Mouse (Mus musculus): ENCODE data around the gene Atxn7l3. TPM values are rescaled to one million over a fixed set of nuclear protein-coding genes. Genes with fewer than 3 reads are reported as not detected.

Atxn7l3 gene
- polyA plus RNA-seq (2016; fragmentation: Nextera tagmentation; extraction: Ambion mirVana) = 28.5 and 29.7 TPM in 2 replicates

DNA sequence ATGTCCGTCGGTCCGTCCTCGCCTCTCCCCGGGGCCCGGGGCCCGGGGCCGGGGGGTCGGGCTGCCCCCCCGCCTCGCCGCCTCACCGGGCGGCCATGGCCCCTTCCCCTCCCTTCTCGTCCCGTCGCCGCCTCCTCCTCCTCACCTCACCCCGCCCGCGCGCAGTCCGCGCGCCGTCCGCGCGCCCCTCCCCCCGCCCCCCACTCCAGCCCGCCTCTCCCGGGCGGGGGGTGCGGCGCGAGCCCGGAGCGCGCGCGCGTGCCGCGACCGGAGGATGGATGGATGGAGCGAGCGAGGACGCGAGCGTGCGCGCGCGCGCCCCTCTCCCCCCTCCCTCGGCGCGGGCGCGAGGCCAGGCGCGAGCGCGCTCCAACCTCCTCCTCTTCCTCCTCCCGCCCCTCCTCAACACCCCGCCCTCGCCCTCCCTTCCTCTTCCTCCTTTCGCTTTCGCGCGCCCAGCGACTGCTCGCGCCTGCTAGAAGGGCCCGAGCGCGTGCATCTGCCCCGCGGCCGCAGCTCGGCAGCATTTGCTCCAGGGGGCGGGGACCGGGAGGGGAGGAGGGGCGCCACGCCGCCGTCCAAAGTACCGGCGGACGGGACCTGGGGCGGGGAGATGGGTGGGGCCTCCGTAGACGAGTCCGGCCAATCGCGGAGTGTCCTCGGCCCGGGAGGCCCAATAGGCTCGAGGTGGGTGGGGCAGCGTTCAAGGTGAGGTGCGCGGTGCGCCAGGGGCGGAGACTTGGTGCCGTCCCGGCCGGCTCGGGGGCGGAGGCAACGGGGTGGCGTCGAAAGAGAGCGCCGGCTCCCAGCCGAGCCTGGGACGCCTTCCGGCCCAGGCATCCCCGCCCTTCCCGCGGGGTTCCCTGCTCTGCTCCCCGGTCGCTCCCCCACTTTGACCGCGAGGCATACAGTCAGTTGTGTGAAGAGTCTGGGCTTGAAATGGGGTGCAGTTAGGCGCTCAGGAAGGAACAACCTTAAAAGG lies at the start of gene Atxn7l3:
Atxn7l3 (minus strand) TSS at position 141 of the 982 bp plus-strand sequence.
- H3K4me3 ChIP-seq = peak within 1 kb of the TSS; percentile 88
- peak; percentile 94 for ATAC-seq (ENCODE audit: low FRiP score)
- H3K9ac ChIP-seq = peak within 1 kb of the TSS; percentile 94
- H3K4me2 ChIP-seq (replicated peaks) = peak within 1 kb of the TSS; percentile 89
- H3K27ac ChIP-seq = peak within 1 kb of the TSS; percentile 100
- under 1% methylated on average over 72 of the region's 125 CpGs for WGBS
- H3K36me3 ChIP-seq = peaks cover 26% of the 10 kb centered on the region
- peaks cover 26% of the 10 kb centered on the region for H3K4me1 ChIP-seq
- H3K9me3 ChIP-seq (replicated peaks) = no peaks in the 10 kb centered on the region
- H3K27me3 ChIP-seq = no peaks in the 10 kb centered on the region

DNA sequence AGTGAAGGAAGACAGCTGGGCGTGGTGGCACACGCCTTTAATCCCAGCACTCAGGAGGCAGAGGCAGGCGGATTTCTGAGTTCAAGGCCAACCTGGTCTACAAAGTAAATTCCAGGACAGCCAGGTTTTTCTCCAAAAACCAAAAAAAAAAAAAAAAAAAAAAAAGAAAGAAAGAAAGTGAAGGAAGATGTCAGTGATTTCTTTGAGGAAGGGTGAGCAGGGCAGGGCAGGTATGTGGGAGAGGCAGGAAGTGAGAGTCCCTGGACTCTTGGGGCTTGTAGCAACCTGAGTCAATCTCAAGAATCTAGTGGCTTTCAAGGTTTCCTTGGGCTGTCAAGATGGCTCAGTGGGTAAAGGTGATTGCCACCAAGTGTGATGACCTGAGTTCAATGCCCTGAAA lies 48.0 kb upstream of the Atxn7l3 start:
- Histone ChIP-seq H3K9me3 (replicated peaks) (no peaks in the 10 kb centered on the region), H3K27ac (no peak overlapping the region), H3K36me3 (no peaks in the 10 kb centered on the region), H3K4me1 (peaks cover 6% of the 10 kb centered on the region; the same call in 1 of the 2 replicates), H3K4me2 (replicated peaks) (no peak overlapping the region), H3K27me3 (no peaks in the 10 kb centered on the region; the same call in 1 of the 2 replicates), H3K4me3 (no peak overlapping the region), H3K9ac (no peak overlapping the region)
- 86% methylated on average over 3 of the region's 3 CpGs for WGBS
- no peak for ATAC-seq (ENCODE audit: low FRiP score)

DNA sequence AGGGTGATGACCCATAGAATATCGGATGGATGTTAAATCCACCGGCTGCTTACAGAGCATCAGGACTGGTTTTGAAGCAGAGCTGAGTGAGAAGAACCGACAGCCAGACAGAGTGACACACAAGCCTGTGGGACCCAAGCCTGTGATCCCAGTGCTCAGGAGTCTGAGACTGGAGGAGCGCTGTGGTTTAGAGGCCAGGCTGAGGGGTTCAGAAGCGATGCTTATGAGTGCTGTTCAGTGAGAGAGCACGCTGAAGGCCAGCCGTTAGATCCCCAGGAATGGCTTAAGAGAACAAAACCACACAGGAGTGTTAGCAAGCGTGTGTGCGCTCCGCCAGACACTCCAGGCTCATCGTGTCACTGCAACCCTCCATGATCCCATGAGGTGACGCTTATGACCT lies 46.3 kb upstream of the Atxn7l3 start:
- 66% methylated on average over 12 of the region's 12 CpGs for WGBS

DNA sequence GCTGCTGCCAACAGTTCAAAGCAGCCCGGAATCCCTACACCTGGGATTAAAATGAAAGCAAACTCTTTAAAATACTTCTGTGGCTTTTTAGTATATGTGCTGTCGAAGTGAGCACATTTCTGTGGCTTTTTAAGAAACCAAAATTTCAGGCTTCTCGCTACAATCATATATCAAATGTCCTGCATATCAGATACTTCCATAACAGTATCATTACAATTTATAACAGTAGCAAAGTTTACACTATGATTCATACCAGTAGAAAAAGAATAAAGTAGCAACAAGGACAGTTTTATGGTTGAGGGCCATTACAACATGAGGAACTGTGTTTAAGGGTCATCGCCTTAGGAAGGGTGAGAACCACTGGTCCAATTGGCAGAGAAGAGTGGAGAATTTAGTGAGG lies 44.7 kb upstream of the Atxn7l3 start:
- Histone ChIP-seq H3K4me1 (peaks cover 4% of the 10 kb centered on the region; the same call in 1 of the 2 replicates), H3K27me3 (no peaks in the 10 kb centered on the region; the same call in 1 of the 2 replicates), H3K4me3 (no peak overlapping the region), H3K9ac (no peak overlapping the region), H3K4me2 (replicated peaks) (no peak overlapping the region), H3K36me3 (no peaks in the 10 kb centered on the region), H3K27ac (no peak overlapping the region), H3K9me3 (replicated peaks) (no peaks in the 10 kb centered on the region)
- no peak for ATAC-seq (ENCODE audit: low FRiP score)
- WGBS = 91% methylated on average over 4 of the region's 4 CpGs

More for the DNA sequence above, 46.3 kb upstream of the Atxn7l3 start:
- H3K4me1 ChIP-seq = peaks cover 6% of the 10 kb centered on the region; the same call in 1 of the 2 replicates
- no peak for ATAC-seq (ENCODE audit: low FRiP score)
- H3K27me3 ChIP-seq = no peaks in the 10 kb centered on the region; the same call in 1 of the 2 replicates
- H3K27ac ChIP-seq = no peak overlapping the region
- no peaks in the 10 kb centered on the region for H3K36me3 ChIP-seq
- no peaks in the 10 kb centered on the region for H3K9me3 ChIP-seq (replicated peaks)
- H3K4me2 ChIP-seq (replicated peaks) = no peak overlapping the region
- H3K4me3 ChIP-seq = no peak overlapping the region
- no peak overlapping the region for H3K9ac ChIP-seq

DNA sequence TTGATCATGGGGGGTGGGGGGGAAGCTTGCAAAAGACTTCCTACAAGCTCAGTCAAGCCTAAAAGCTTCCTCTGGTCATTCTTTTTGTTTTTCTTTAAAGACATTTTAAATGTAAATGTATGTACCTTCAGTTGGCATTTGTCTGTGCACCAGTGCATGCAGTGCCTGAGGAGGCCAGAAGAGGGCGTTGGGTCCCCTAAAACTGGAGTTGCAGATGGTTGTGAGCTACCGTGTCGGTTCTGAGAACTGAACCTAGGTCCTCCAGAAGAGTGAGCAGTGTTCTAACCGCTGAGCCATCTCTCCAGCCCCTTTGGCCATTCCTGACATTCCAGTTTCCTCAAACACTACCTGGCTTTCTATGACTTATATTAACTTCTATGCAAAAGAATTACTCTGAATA lies 43.2 kb upstream of the Atxn7l3 start:
- H3K4me1 ChIP-seq = peaks cover 4% of the 10 kb centered on the region; the same call in 1 of the 2 replicates
- WGBS = 61% methylated on average over 4 of the region's 4 CpGs
- H3K27ac ChIP-seq = no peak overlapping the region
- H3K9me3 ChIP-seq (replicated peaks) = no peaks in the 10 kb centered on the region
- no peak overlapping the region for H3K9ac ChIP-seq
- ATAC-seq (ENCODE audit: low FRiP score) = no peak
- no peaks in the 10 kb centered on the region for H3K36me3 ChIP-seq
- H3K27me3 ChIP-seq = no peaks in the 10 kb centered on the region; the same call in 1 of the 2 replicates
- no peak overlapping the region for H3K4me2 ChIP-seq (replicated peaks)
- H3K4me3 ChIP-seq = no peak overlapping the region

DNA sequence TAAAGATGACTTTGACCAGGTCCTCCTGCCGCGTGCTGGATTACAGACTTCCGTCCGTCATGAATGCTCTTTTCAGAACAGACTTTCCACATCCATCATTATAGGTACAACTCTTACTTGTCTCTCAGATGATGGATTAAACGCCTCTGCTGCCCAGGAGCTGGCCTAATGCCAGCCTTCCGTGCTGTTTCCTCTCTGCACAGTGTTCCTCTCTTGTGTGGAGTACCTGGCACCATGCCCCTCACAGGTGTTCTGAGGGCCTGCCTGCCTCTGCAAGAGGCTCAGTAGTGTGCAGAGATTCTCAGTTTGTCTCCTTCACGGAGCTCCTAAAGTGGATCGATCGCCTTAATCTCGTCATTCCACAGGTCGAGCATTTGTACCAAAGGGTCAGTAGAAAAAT lies 42.8 kb upstream of the Atxn7l3 start:
- no peak for ATAC-seq (ENCODE audit: low FRiP score)
- Histone ChIP-seq H3K27ac (no peak overlapping the region), H3K36me3 (no peaks in the 10 kb centered on the region), H3K27me3 (no peaks in the 10 kb centered on the region; the same call in 1 of the 2 replicates), H3K9me3 (replicated peaks) (no peaks in the 10 kb centered on the region), H3K4me1 (peaks cover 4% of the 10 kb centered on the region; the same call in 1 of the 2 replicates), H3K9ac (no peak overlapping the region), H3K4me3 (no peak overlapping the region), H3K4me2 (replicated peaks) (no peak overlapping the region)
- WGBS = 74% methylated on average over 11 of the region's 11 CpGs

DNA sequence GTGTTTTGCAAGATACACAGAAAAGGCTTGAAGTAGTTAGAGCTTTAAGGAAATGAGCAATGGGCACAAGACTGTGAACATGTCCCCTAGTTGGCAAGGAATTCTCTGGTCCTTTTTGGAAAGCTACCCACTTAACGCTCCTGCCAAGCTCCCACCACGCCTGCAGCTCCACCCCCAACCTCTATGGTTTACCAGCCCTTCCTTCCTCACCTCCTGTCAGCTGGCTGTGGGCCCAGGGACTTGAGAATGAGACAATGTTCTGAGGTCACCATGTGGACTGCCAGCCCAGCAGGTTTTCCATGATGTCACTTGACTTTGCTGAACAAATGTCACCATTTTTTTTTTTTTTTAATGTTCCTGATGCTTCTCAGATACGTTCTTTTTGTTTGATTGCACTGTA lies 42.1 kb upstream of the Atxn7l3 start:
- no peak overlapping the region for H3K9ac ChIP-seq
- no peaks in the 10 kb centered on the region for H3K9me3 ChIP-seq (replicated peaks)
- H3K4me1 ChIP-seq = peaks cover 4% of the 10 kb centered on the region; the same call in 1 of the 2 replicates
- no peak overlapping the region for H3K4me3 ChIP-seq
- no peak overlapping the region for H3K27ac ChIP-seq
- ATAC-seq (ENCODE audit: low FRiP score) = no peak
- 61% methylated on average over 3 of the region's 3 CpGs for WGBS
- no peak overlapping the region for H3K4me2 ChIP-seq (replicated peaks)
- H3K36me3 ChIP-seq = no peaks in the 10 kb centered on the region
- no peaks in the 10 kb centered on the region for H3K27me3 ChIP-seq

DNA sequence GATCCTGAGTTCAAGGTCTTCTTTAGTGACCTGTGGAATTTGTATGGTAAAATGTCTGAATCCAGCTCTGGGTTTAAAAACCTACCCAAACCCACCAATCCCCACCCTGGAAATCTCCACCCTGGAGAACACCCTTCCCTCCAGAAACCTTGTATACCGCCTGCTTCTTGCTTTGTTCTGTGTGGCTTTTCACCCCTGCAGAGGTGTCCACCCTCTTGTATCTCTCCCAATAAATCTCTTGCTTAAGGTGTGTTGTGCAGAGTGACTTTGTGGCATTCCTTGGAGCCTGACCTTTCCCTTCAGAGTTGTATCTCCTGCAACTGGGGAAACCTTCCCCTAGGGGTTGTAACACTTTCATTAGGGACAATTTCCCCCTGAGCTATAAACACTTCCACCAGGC lies 41.5 kb upstream of the Atxn7l3 start:
- Histone ChIP-seq H3K27ac (no peak overlapping the region), H3K4me1 (peaks cover under 1% of the 10 kb centered on the region; the same call in 1 of the 2 replicates), H3K4me2 (replicated peaks) (no peak overlapping the region), H3K27me3 (no peaks in the 10 kb centered on the region), H3K36me3 (no peaks in the 10 kb centered on the region), H3K9me3 (replicated peaks) (no peaks in the 10 kb centered on the region), H3K4me3 (no peak overlapping the region), H3K9ac (no peak overlapping the region)
- 59% methylated on average over 1 of the region's 1 CpGs for WGBS
- no peak for ATAC-seq (ENCODE audit: low FRiP score)

DNA sequence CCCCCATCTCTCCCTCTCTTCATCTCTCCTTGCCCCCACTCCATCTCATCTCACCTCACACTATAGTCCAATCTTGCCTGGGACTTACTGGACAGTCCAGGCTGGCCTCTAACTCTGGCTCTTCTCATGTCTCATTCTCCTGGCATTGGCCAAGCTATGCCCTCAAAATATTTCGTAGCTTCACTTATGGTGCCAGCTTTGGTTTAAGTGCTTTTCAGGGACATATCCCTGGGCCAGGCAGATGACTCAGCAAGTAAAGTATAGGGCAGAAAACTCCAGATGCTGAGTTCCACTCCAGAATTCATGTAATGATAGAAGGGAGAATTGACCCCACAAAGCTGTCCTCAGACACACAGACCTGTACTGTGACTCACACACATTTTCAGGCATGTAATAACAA lies 39.8 kb upstream of the Atxn7l3 start:
- no peak overlapping the region for H3K4me3 ChIP-seq
- ATAC-seq (ENCODE audit: low FRiP score) = no peak
- no peaks in the 10 kb centered on the region for H3K36me3 ChIP-seq
- H3K4me2 ChIP-seq (replicated peaks) = no peak overlapping the region
- H3K9me3 ChIP-seq (replicated peaks) = no peaks in the 10 kb centered on the region
- no peaks in the 10 kb centered on the region for H3K27me3 ChIP-seq
- WGBS = 72% methylated on average over 1 of the region's 1 CpGs
- H3K27ac ChIP-seq = no peak overlapping the region
- no peaks in the 10 kb centered on the region for H3K4me1 ChIP-seq
- no peak overlapping the region for H3K9ac ChIP-seq

DNA sequence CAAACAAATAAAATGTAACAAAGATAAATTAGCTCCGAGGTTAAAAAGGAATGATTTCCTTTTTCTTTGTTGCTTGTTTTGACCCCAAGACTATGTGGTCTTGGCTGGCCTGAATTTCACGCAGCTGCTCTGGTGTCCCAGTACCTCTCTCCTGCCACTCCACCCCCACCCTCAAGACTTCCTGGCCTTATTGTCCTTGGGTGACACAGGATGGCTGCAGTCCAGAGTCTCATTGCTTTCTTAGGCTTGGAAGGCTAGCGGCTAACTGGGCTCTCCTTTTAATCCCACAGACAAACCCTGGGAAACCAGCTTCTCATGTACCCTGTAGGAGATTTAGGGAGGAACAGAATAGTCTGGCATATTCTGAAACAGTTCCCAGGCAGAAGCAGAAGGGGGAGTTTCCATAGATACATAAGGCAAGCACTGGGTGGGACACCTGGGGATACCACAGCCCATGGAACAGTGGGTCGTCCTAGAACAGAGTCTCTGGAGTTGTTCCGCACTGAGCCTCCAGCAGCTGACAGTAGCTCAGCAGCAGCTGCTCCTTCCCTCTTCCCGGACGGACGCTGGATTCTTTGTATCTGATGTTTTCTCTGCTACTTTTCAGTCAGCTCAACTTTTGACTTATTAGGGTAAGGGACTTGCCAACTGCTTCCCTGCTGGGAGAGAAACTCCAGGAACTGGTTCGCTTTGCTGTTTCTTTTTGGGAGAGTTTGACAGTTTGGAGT lies 38.7 kb upstream of the Atxn7l3 start:
- 42% methylated on average over 9 of the region's 9 CpGs for WGBS
- no peaks in the 10 kb centered on the region for H3K36me3 ChIP-seq
- H3K4me1 ChIP-seq = no peaks in the 10 kb centered on the region
- ATAC-seq (ENCODE audit: low FRiP score) = no peak
- H3K4me2 ChIP-seq (replicated peaks) = no peak overlapping the region
- no peak overlapping the region for H3K4me3 ChIP-seq
- no peak overlapping the region for H3K27ac ChIP-seq
- H3K27me3 ChIP-seq = no peaks in the 10 kb centered on the region
- H3K9me3 ChIP-seq (replicated peaks) = no peaks in the 10 kb centered on the region
- H3K9ac ChIP-seq = no peak overlapping the region

DNA sequence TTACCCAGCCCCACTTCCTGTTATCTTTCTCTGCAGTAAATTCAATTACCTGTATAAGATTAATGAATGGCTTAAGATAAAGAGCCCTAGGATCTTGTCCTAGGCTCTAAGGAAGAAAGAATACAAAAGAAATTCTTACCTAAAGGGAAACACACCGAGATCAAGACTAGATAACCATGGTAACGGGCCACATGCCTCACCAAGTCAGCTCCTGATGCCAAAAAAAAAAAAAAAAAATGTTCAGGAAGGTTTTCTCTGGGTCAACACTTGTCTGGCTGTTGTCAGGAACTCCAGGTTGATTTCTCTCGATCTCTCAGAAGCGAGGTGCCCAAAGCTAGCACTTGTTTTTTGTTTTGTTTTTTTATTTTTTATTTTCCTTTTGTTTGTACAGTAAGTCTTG lies 37.6 kb upstream of the Atxn7l3 start:
- no peaks in the 10 kb centered on the region for H3K36me3 ChIP-seq
- 69% methylated on average over 4 of the region's 4 CpGs for WGBS
- no peak overlapping the region for H3K27ac ChIP-seq
- no peaks in the 10 kb centered on the region for H3K4me1 ChIP-seq
- no peak for ATAC-seq (ENCODE audit: low FRiP score)
- H3K4me3 ChIP-seq = no peak overlapping the region
- no peaks in the 10 kb centered on the region for H3K9me3 ChIP-seq (replicated peaks)
- no peak overlapping the region for H3K4me2 ChIP-seq (replicated peaks)
- H3K27me3 ChIP-seq = no peaks in the 10 kb centered on the region
- no peak overlapping the region for H3K9ac ChIP-seq

DNA sequence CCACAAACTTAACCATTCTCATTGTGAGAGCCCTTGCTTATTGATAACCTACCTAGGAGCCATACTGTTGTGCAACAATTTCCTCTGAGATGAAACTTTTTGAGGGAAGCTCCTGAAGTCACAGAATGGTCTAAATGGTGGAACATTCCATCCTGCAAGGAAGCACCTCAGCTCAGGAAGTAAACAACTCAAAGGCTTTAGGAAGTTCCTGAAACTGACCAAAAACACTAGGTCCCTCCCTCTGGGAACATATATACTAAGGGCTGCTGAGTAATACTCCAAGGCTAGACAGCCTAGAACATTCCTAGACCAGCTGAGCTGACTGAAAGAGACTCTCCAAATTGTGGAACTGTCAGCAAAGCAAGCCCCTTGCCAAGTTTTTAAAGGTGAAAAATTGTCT lies 36.6 kb upstream of the Atxn7l3 start:
- Histone ChIP-seq H3K36me3 (no peaks in the 10 kb centered on the region), H3K27ac (no peak overlapping the region), H3K27me3 (no peaks in the 10 kb centered on the region), H3K4me3 (no peak overlapping the region), H3K9me3 (replicated peaks) (no peaks in the 10 kb centered on the region), H3K4me1 (no peaks in the 10 kb centered on the region), H3K4me2 (replicated peaks) (no peak overlapping the region), H3K9ac (no peak overlapping the region)
- ATAC-seq (ENCODE audit: low FRiP score) = no peak

Measured in hindbrain, embryonic 12.5 days (tissue).